Mouse (Mus musculus) liver, embryonic 12.5 days (tissue): ENCODE measurements around the gene Olfr961. TPM values are rescaled to one million over a fixed set of nuclear protein-coding genes. Genes with fewer than 3 reads are reported as not detected.

ENCODE experiments used
- ATAC-seq: fragments of 200-750 bp; cut with Nextera tagmentation; 2 replicates; pipeline ENCODE4 v1.8.0; 2017; ENCODE audit warnings: moderate number of reproducible peaks, mild to moderate bottlenecking, moderate library complexity
- H3K27ac ChIP-seq: fragments of 300-500 bp; sonication (generic); 2 replicates; pipeline ENCODE4 v1.5.1; 2016; ENCODE audit warnings: mild to moderate bottlenecking
- H3K27me3 ChIP-seq: fragments of 300-500 bp; sonication (generic); replicated peaks from 2 replicates; pipeline ENCODE4 v1.6.1; 2016; ENCODE audit warnings: mild to moderate bottlenecking, moderate library complexity
- H3K36me3 ChIP-seq: fragments of 300-500 bp; sonication (generic); 2 replicates; pipeline ENCODE4 v1.6.1; 2016; ENCODE audit warnings: mild to moderate bottlenecking, moderate library complexity
- H3K4me1 ChIP-seq: fragments of 300-500 bp; sonication (generic); 2 replicates; pipeline ENCODE4 v1.6.1; 2016
- H3K4me2 ChIP-seq: fragments of 300-500 bp; sonication (generic); 2 replicates; pipeline ENCODE4 v1.6.1; 2016; ENCODE audit warnings: mild to moderate bottlenecking, moderate library complexity
- H3K4me3 ChIP-seq: fragments of 300-500 bp; sonication (generic); 2 replicates; pipeline ENCODE4 v1.5.1; 2016; ENCODE audit warnings: mild to moderate bottlenecking, moderate library complexity
- H3K9ac ChIP-seq: fragments of 300-500 bp; sonication (generic); 2 replicates; pipeline ENCODE4 v1.6.1; 2016; ENCODE audit warnings: mild to moderate bottlenecking, moderate library complexity
- H3K9me3 ChIP-seq: fragments of 300-500 bp; sonication (generic); replicated peaks from 2 replicates; pipeline ENCODE4 v1.6.1; 2016; ENCODE audit warnings: mild to moderate bottlenecking, moderate library complexity
- WGBS: fragments of 180-500 bp; shearing (Covaris S2); methylation state at CpG from one replicate; pipeline ENCODE4 v1.1.7; 2016; ENCODE audit not compliant: insufficient replicate concordance; 5-methylcytosine and 5-hydroxymethylcytosine counted together
- polyA plus RNA-seq: library from polyadenylated mRNA; unstranded; fragments of >200 nt; fragmentation: Nextera tagmentation; extraction: Ambion mirVana; gene quantifications from 2 replicates; pipeline ENCODE4 v1.2.1, GENCODE M21; 2016

Gene Olfr961
- polyA plus RNA-seq, 1 experiment from 2014 or later: not detected

- Histone ChIP-seq H3K9me3 (no peaks in the 10 kb centered on the region), H3K27ac (no peak overlapping the region), H3K36me3 (no peaks in the 10 kb centered on the region), H3K9ac (no peak overlapping the region), H3K4me2 (no peak overlapping the region), H3K4me3 (no peak overlapping the region), H3K27me3 (no peaks in the 10 kb centered on the region), H3K4me1 (no peaks in the 10 kb centered on the region)
- no peak for ATAC-seq
- 68% methylated on average over 4 of the region's 4 CpGs for WGBS
Observed at GRCm38 (mm10) chr9:39647382-39647781, 2.5 kb downstream of the Olfr961 start.

GRCm38 (mm10) chr9:39654756-39655396 is 10.0 kb downstream of the Olfr961 start:
- no peaks in the 10 kb centered on the region for H3K9me3 ChIP-seq
- no peak for ATAC-seq
- 60% methylated on average over 6 of the region's 6 CpGs for WGBS
- no peak overlapping the region for H3K9ac ChIP-seq
- no peaks in the 10 kb centered on the region for H3K36me3 ChIP-seq
- no peaks in the 10 kb centered on the region for H3K27me3 ChIP-seq
- no peak overlapping the region for H3K4me2 ChIP-seq
- no peaks in the 10 kb centered on the region for H3K4me1 ChIP-seq
- H3K27ac ChIP-seq: no peak overlapping the region
- H3K4me3 ChIP-seq: no peak overlapping the region

- H3K27ac ChIP-seq: no peak within 1 kb of the TSS
- ATAC-seq: no peak
- WGBS: 57% methylated on average over 1 of the region's 1 CpGs
Observed at GRCm38 (mm10) chr9:39666905-39667304, 22.0 kb downstream of the Olfr961 start, which contains the start of gene Olfr963. Gene Olfr963, plus strand, starts transcription at chr9:39667205.

GRCm38 (mm10) chr9:39669723-39670122 is 24.8 kb downstream of the Olfr961 start:
- Histone ChIP-seq H3K27ac (no peak overlapping the region), H3K27me3 (no peaks in the 10 kb centered on the region), H3K9ac (no peak overlapping the region), H3K9me3 (no peaks in the 10 kb centered on the region), H3K4me3 (no peak overlapping the region), H3K4me2 (no peak overlapping the region), H3K36me3 (no peaks in the 10 kb centered on the region), H3K4me1 (no peaks in the 10 kb centered on the region)
- no peak for ATAC-seq
- WGBS: 55% methylated on average over 2 of the region's 2 CpGs

More at GRCm38 (mm10) chr9:39666905-39667304, 22.0 kb downstream of the Olfr961 start, which contains the start of gene Olfr963:
- Histone ChIP-seq H3K9me3 (no peaks in the 10 kb centered on the region), H3K4me2 (no peak within 1 kb of the TSS), H3K36me3 (no peaks in the 10 kb centered on the region), H3K4me1 (no peaks in the 10 kb centered on the region), H3K27me3 (no peaks in the 10 kb centered on the region), H3K4me3 (no peak within 1 kb of the TSS), H3K9ac (no peak within 1 kb of the TSS)

DNA sequence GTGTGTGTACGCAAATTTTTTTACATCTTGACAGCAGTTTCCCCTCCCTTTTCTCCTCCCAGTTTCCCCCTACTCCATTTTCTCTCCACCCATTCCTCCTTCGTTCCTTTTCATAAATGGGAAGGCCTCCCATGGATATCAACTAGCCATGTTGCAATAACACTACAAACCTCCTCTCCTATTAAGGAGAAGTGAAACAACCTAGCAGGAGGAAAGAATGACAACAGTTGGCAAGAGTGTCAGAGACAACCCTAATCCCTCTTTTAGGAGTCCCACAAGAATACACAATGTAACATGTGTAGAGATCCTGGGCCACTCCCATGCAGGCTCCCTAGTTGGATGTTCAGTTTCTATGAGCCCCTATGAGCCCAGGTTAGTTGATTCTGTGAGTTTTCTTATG is 29.9 kb downstream of the Olfr961 start:
- 57% methylated on average over 2 of the region's 2 CpGs for WGBS
- ATAC-seq: no peak
- H3K36me3 ChIP-seq: no peaks in the 10 kb centered on the region
- no peak overlapping the region for H3K4me3 ChIP-seq
- no peaks in the 10 kb centered on the region for H3K4me1 ChIP-seq
- H3K27ac ChIP-seq: no peak overlapping the region
- no peaks in the 10 kb centered on the region for H3K9me3 ChIP-seq
- H3K9ac ChIP-seq: no peak overlapping the region
- no peak overlapping the region for H3K4me2 ChIP-seq
- H3K27me3 ChIP-seq: no peaks in the 10 kb centered on the region

GRCm38 (mm10) chr9:39678557-39678956 is 33.7 kb downstream of the Olfr961 start:
- WGBS: 70% methylated on average over 2 of the region's 2 CpGs
- H3K4me1 ChIP-seq: no peaks in the 10 kb centered on the region
- ATAC-seq: no peak
- H3K27me3 ChIP-seq: no peaks in the 10 kb centered on the region
- H3K9ac ChIP-seq: no peak overlapping the region
- no peak overlapping the region for H3K4me2 ChIP-seq
- no peaks in the 10 kb centered on the region for H3K9me3 ChIP-seq
- H3K27ac ChIP-seq: no peak overlapping the region
- H3K4me3 ChIP-seq: no peak overlapping the region
- H3K36me3 ChIP-seq: no peaks in the 10 kb centered on the region

- no peaks in the 10 kb centered on the region for H3K36me3 ChIP-seq
- H3K4me3 ChIP-seq: no peak overlapping the region
Observed at GRCm38 (mm10) chr9:39679280-39679679, 34.4 kb downstream of the Olfr961 start.

More at GRCm38 (mm10) chr9:39679280-39679679, 34.4 kb downstream of the Olfr961 start:
- Histone ChIP-seq H3K4me1 (no peaks in the 10 kb centered on the region), H3K9me3 (no peaks in the 10 kb centered on the region), H3K9ac (no peak overlapping the region), H3K27ac (no peak overlapping the region), H3K27me3 (no peaks in the 10 kb centered on the region), H3K4me2 (no peak overlapping the region)
- ATAC-seq: no peak
- WGBS: 40% methylated on average over 2 of the region's 2 CpGs

Other genes starting within 250 kb of the Olfr961 start
- not detected in 2 replicates for gene Olfr952, start 217.9 kb upstream of the Olfr961 start, polyA plus RNA-seq
- gene Olfr954, start 188.4 kb upstream of the Olfr961 start, polyA plus RNA-seq: not detected in 2 replicates
- gene Olfr955, start 173.1 kb upstream of the Olfr961 start, polyA plus RNA-seq: not detected in 2 replicates
- gene Olfr44, start 151.1 kb upstream of the Olfr961 start, polyA plus RNA-seq: not detected in 2 replicates
- gene Olfr957, start 129.3 kb upstream of the Olfr961 start, polyA plus RNA-seq: not detected in 2 replicates
- not detected in 2 replicates for gene Olfr958, start 91.0 kb upstream of the Olfr961 start, polyA plus RNA-seq
- not detected in 2 replicates for gene Olfr959, start 69.5 kb upstream of the Olfr961 start, polyA plus RNA-seq
- gene AW551984, start 40.7 kb upstream of the Olfr961 start, polyA plus RNA-seq: 4.7 and 5.9 TPM in 2 replicates
- gene Olfr148, start 34.4 kb upstream of the Olfr961 start, polyA plus RNA-seq: not detected in 2 replicates
- not detected in 2 replicates for gene Olfr960, start 23.7 kb upstream of the Olfr961 start, polyA plus RNA-seq
- not detected in 2 replicates for gene Olfr963, start 22.1 kb downstream of the Olfr961 start, polyA plus RNA-seq
- gene Olfr149, start 62.0 kb downstream of the Olfr961 start, polyA plus RNA-seq: not detected in 2 replicates
- gene Olfr965, start 66.3 kb downstream of the Olfr961 start, polyA plus RNA-seq: not detected in 2 replicates
- not detected in 2 replicates for gene Olfr150, start 85.9 kb downstream of the Olfr961 start, polyA plus RNA-seq
- gene Olfr967, start 101.2 kb downstream of the Olfr961 start, polyA plus RNA-seq: not detected in 2 replicates
- gene Olfr968, start 138.2 kb downstream of the Olfr961 start, polyA plus RNA-seq: not detected in 2 replicates
- not detected in 2 replicates for gene Olfr969, start 145.9 kb downstream of the Olfr961 start, polyA plus RNA-seq
- not detected in 2 replicates for gene Olfr970, start 163.8 kb downstream of the Olfr961 start, polyA plus RNA-seq
- not detected in 2 replicates for gene Olfr971, start 191.8 kb downstream of the Olfr961 start, polyA plus RNA-seq
- gene Olfr972, start 221.3 kb downstream of the Olfr961 start, polyA plus RNA-seq: not detected in 2 replicates